Mouse (Mus musculus): ENCODE results near the gene Cnot3.
"Not testable (repeated sequence)": the region's sequence is repeated elsewhere in the genome, so short reads cannot be mapped to it uniquely, and the experiment has no call there.

GRCm38 (mm10) chr7:3705461-3705860, 60.4 kb downstream of the Cnot3 start:
- not testable (repeated sequence) for TF ChIP-seq GATA1, TAL1 (IDR thresholded peaks at IDR 0.05; ENCODE audit: low read length)

All from erythroblast, embryonic 14.5 days (primary cell).